Mouse (Mus musculus) hindbrain, embryonic 14.5 days (tissue): ENCODE data around the gene Ppp3ca. TPM values are rescaled to one million over a fixed set of nuclear protein-coding genes. Genes with fewer than 3 reads are reported as not detected.

Experiments
- ATAC-seq: fragments of 200-750 bp; cut with Nextera tagmentation; 2 replicates; pipeline ENCODE4 v1.8.0; 2017; ENCODE audit warnings: moderate number of reproducible peaks, mild to moderate bottlenecking, moderate TSS enrichment, moderate library complexity; ENCODE audit not compliant: low FRiP score
- DNase-seq: peaks from one replicate; pipeline ENCODE4 v3.0.0-alpha.2; 2015; ENCODE audit warnings: low spot score
- H3K27ac ChIP-seq: fragments of 300-500 bp; sonication (generic); 2 replicates; pipeline ENCODE4 v1.5.1; 2014; ENCODE audit warnings: mild to moderate bottlenecking, moderate library complexity
- H3K27me3 ChIP-seq: fragments of 300-500 bp; sonication (generic); 2 replicates; pipeline ENCODE4 v1.6.1; 2014; ENCODE audit warnings: mild to moderate bottlenecking, low read length, mixed read lengths; ENCODE audit not compliant: control insufficient read depth, insufficient read depth
- H3K36me3 ChIP-seq: fragments of 300-500 bp; sonication (generic); replicated peaks from 2 replicates; pipeline ENCODE4 v1.6.1; 2014; ENCODE audit not compliant: control insufficient read depth, insufficient read depth
- H3K4me1 ChIP-seq: fragments of 300-500 bp; sonication (generic); replicated peaks from 2 replicates; pipeline ENCODE4 v1.6.1; 2014; ENCODE audit warnings: antibody characterized with exemption, low read length, mixed read lengths; ENCODE audit not compliant: control insufficient read depth, insufficient read depth
- H3K4me2 ChIP-seq: fragments of 300-500 bp; sonication (generic); replicated peaks from 2 replicates; pipeline ENCODE4 v1.6.1; 2014; ENCODE audit warnings: mild to moderate bottlenecking, moderate library complexity
- H3K4me3 ChIP-seq: fragments of 300-500 bp; sonication (generic); replicated peaks from 2 replicates; pipeline ENCODE4 v1.5.1; 2014; ENCODE audit warnings: mild to moderate bottlenecking, low read length
- H3K9ac ChIP-seq: fragments of 300-500 bp; sonication (generic); 2 replicates; pipeline ENCODE4 v1.6.1; 2014
- H3K9me3 ChIP-seq: fragments of 300-500 bp; sonication (generic); 2 replicates; pipeline ENCODE4 v1.6.1; 2016; ENCODE audit warnings: low read length; ENCODE audit not compliant: control insufficient read depth
- WGBS: fragments of 180-500 bp; shearing (Covaris S2); extraction: QIAGEN DNeasy Blood & Tissue Kit; methylation state at CpG from one replicate; pipeline ENCODE4 v1.1.7; 2014; 5-methylcytosine and 5-hydroxymethylcytosine counted together
- polyA plus RNA-seq: library from polyadenylated mRNA; unstranded; fragments of >200 nt; fragmentation: Nextera tagmentation; extraction: Ambion mirVana; gene quantifications from 2 replicates; pipeline ENCODE4 v1.2.1, GENCODE M21; 2014

The Ppp3ca gene
- polyA plus RNA-seq, 1 experiment from 2014 or later, result 181 TPM

- no peak overlapping the region for H3K4me3 ChIP-seq
- H3K9me3 ChIP-seq, result no peaks in the 10 kb centered on the region
- no peak overlapping the region for H3K9ac ChIP-seq
- H3K4me1 ChIP-seq, result 0 out of 2 replicates have a peak, but pooled peaks cover 8% of the 10 kb centered on the region
- no peak overlapping the region for H3K27ac ChIP-seq
- ATAC-seq (no peak), DNase-seq (no peak)
- WGBS, result 74% methylated on average over 11 of the region's 11 CpGs
- no peaks in the 10 kb centered on the region for H3K36me3 ChIP-seq
- H3K27me3 ChIP-seq, result no peaks in the 10 kb centered on the region
- no peak overlapping the region for H3K4me2 ChIP-seq
These were observed 30.6 kb downstream of the Ppp3ca start for GRCm38 (mm10) chr3:136700447-136701009.

- ATAC-seq (no peak), DNase-seq (no peak)
- no peak overlapping the region for H3K9ac ChIP-seq
- no peaks in the 10 kb centered on the region for H3K36me3 ChIP-seq
- H3K27ac ChIP-seq, result no peak overlapping the region
- H3K27me3 ChIP-seq, result no peaks in the 10 kb centered on the region
- H3K4me1 ChIP-seq, result peaks cover 23% of the 10 kb centered on the region; the same call in 1 of the 2 replicates
- no peak overlapping the region for H3K4me2 ChIP-seq
- H3K4me3 ChIP-seq, result no peak overlapping the region
- H3K9me3 ChIP-seq, result no peaks in the 10 kb centered on the region
- WGBS, result 84% methylated on average over 2 of the region's 2 CpGs
These were observed 32.9 kb downstream of the Ppp3ca start for GRCm38 (mm10) chr3:136702861-136703260.

GRCm38 (mm10) chr3:136704515-136705247 is 34.8 kb downstream of the Ppp3ca start:
- no peaks in the 10 kb centered on the region for H3K9me3 ChIP-seq
- no peak for ATAC-seq
- WGBS, result 73% methylated on average over 12 of the region's 12 CpGs

GRCm38 (mm10) chr3:136706048-136706447 is 36.1 kb downstream of the Ppp3ca start:
- Histone ChIP-seq H3K36me3 (no peaks in the 10 kb centered on the region), H3K4me3 (no peak overlapping the region), H3K9ac (no peak overlapping the region), H3K27me3 (no peaks in the 10 kb centered on the region), H3K27ac (no peak overlapping the region), H3K4me1 (peaks cover 20% of the 10 kb centered on the region; the same call in 1 of the 2 replicates), H3K4me2 (no peak overlapping the region), H3K9me3 (no peaks in the 10 kb centered on the region)
- ATAC-seq, result no peak
- DNase-seq, result no peak
- WGBS, result 83% methylated on average over 4 of the region's 4 CpGs

More at GRCm38 (mm10) chr3:136704515-136705247, 34.8 kb downstream of the Ppp3ca start:
- Histone ChIP-seq H3K9ac (no peak overlapping the region), H3K4me2 (no peak overlapping the region), H3K36me3 (no peaks in the 10 kb centered on the region), H3K27me3 (no peaks in the 10 kb centered on the region), H3K4me3 (no peak overlapping the region), H3K27ac (no peak overlapping the region), H3K4me1 (peaks cover 23% of the 10 kb centered on the region; the same call in 1 of the 2 replicates)
- DNase-seq, result no peak

GRCm38 (mm10) chr3:136706771-136707170 is 36.8 kb downstream of the Ppp3ca start:
- ATAC-seq, result no peak
- Histone ChIP-seq H3K27me3 (no peaks in the 10 kb centered on the region), H3K9me3 (no peaks in the 10 kb centered on the region), H3K36me3 (0 out of 2 replicates have a peak, but pooled peaks cover 2% of the 10 kb centered on the region), H3K4me2 (no peak overlapping the region), H3K4me1 (peaks cover 20% of the 10 kb centered on the region; the same call in 1 of the 2 replicates), H3K9ac (no peak overlapping the region), H3K4me3 (no peak overlapping the region), H3K27ac (no peak overlapping the region)
- no peak for DNase-seq
- WGBS, result 68% methylated on average over 7 of the region's 7 CpGs

GRCm38 (mm10) chr3:136707222-136708019 is 37.5 kb downstream of the Ppp3ca start:
- Histone ChIP-seq H3K27me3 (no peaks in the 10 kb centered on the region), H3K27ac (no peak overlapping the region), H3K4me2 (no peak overlapping the region), H3K4me3 (no peak overlapping the region), H3K36me3 (0 out of 2 replicates have a peak, but pooled peaks cover 3% of the 10 kb centered on the region), H3K9me3 (no peaks in the 10 kb centered on the region), H3K4me1 (peaks cover 20% of the 10 kb centered on the region; the same call in 1 of the 2 replicates), H3K9ac (no peak overlapping the region)
- DNase-seq (no peak), ATAC-seq (no peak)
- 63% methylated on average over 3 of the region's 3 CpGs for WGBS

GRCm38 (mm10) chr3:136708230-136708629 is 38.3 kb downstream of the Ppp3ca start:
- H3K27ac ChIP-seq, result no peak overlapping the region
- H3K4me1 ChIP-seq, result peaks cover 20% of the 10 kb centered on the region; the same call in 1 of the 2 replicates
- no peak overlapping the region for H3K9ac ChIP-seq
- DNase-seq, result no peak
- 81% methylated on average over 1 of the region's 1 CpGs for WGBS
- no peak overlapping the region for H3K4me3 ChIP-seq
- no peaks in the 10 kb centered on the region for H3K27me3 ChIP-seq
- ATAC-seq, result no peak
- H3K4me2 ChIP-seq, result no peak overlapping the region
- H3K36me3 ChIP-seq, result 0 out of 2 replicates have a peak, but pooled peaks cover 3% of the 10 kb centered on the region
- H3K9me3 ChIP-seq, result no peaks in the 10 kb centered on the region

GRCm38 (mm10) chr3:136710310-136710906 is 40.5 kb downstream of the Ppp3ca start:
- no peak for ATAC-seq
- H3K36me3 ChIP-seq, result 0 out of 2 replicates have a peak, but pooled peaks cover 3% of the 10 kb centered on the region
- 71% methylated on average over 10 of the region's 10 CpGs for WGBS

More at GRCm38 (mm10) chr3:136710310-136710906, 40.5 kb downstream of the Ppp3ca start:
- no peak overlapping the region for H3K27ac ChIP-seq
- H3K4me2 ChIP-seq, result no peak overlapping the region
- no peak overlapping the region for H3K4me3 ChIP-seq
- no peaks in the 10 kb centered on the region for H3K27me3 ChIP-seq
- no peak for DNase-seq
- no peaks in the 10 kb centered on the region for H3K9me3 ChIP-seq
- no peak overlapping the region for H3K9ac ChIP-seq
- peaks cover 15% of the 10 kb centered on the region; the same call in 1 of the 2 replicates for H3K4me1 ChIP-seq
